Comparison of ENCODE assay signal across 19 mouse cellular contexts in genomic region chr2:60534755-60535154, GRCm38 (mm10). TPM values are rescaled to one million over a fixed set of nuclear protein-coding genes. Genes with fewer than 3 reads are reported as not detected.
"Had no signal": no experiment of that assay in that cellular context is flagged by ENCODE, and none has a peak within 500 bp of the region (broad histone marks: within the 10 kb centered on the region; RNA-seq: fewer than 3 reads in every experiment).

No protein-coding gene starts in this region.

- DNase-seq: lung, adult 18-20 months; lung, embryonic 14.5 days; lung, postnatal 10 days; lung, postnatal 4 days; retina, postnatal 1 day; right cerebral cortex, adult 18-20 months; right cerebral cortex, postnatal 25 days; right cerebral cortex, postnatal 4 days; spleen, adult 18-20 months; thymus, adult 18-20 months; thymus, postnatal 14 days; thymus, postnatal 36 days had no signal

- H3K4me1 ChIP-seq: midbrain, embryonic 12.5 days; neural tube, embryonic 13.5 days; neural tube, embryonic 15.5 days had no signal

- H3K27me3 ChIP-seq: midbrain, embryonic 12.5 days; neural tube, embryonic 13.5 days; neural tube, embryonic 15.5 days had no signal

- H3K4me2 ChIP-seq: lung, embryonic 14.5 days; midbrain, embryonic 12.5 days; neural tube, embryonic 13.5 days; neural tube, embryonic 15.5 days had no signal

- H3K9ac ChIP-seq: liver, embryonic 14.5 days; lung, embryonic 14.5 days; midbrain, embryonic 12.5 days; neural tube, embryonic 13.5 days; neural tube, embryonic 15.5 days had no signal

- H3K4me3 ChIP-seq: midbrain, embryonic 12.5 days; myocyte; neural tube, embryonic 13.5 days; neural tube, embryonic 15.5 days had no signal

- H3K27ac ChIP-seq: liver, embryonic 14.5 days; midbrain, embryonic 12.5 days; neural tube, embryonic 13.5 days; neural tube, embryonic 15.5 days had no signal

- H3K36me3 ChIP-seq: midbrain, embryonic 12.5 days; neural tube, embryonic 13.5 days; neural tube, embryonic 15.5 days had no signal

- H3K9me3 ChIP-seq: midbrain, embryonic 12.5 days; neural tube, embryonic 13.5 days; neural tube, embryonic 15.5 days had no signal

RNA-seq across cellular contexts. Expression of gene Pla2r1, which starts 18.4 kb away (rescaled TPM):
- total RNA-seq: megakaryocyte, adult 5-6 weeks; megakaryocyte-erythroid progenitor cell, adult 5-6 weeks had no signal
